Mouse (Mus musculus) activated CD4-positive, CD25-positive, alpha-beta regulatory T cell (primary cell): ENCODE data around the gene Higd2a. TPM values are rescaled to one million over a fixed set of nuclear protein-coding genes. Genes with fewer than 3 reads are reported as not detected.

ENCODE experiments used
- polyA plus RNA-seq, 2 experiments: library from polyadenylated mRNA; unstranded; fragments of 100-300 nt; shearing (Covaris generic); gene quantifications; one replicate each; pipeline ENCODE4 v1.2.1; 2017

Gene Higd2a
- polyA plus RNA-seq, result 100 to 1,000 TPM; 201 to 236 TPM

DNA sequence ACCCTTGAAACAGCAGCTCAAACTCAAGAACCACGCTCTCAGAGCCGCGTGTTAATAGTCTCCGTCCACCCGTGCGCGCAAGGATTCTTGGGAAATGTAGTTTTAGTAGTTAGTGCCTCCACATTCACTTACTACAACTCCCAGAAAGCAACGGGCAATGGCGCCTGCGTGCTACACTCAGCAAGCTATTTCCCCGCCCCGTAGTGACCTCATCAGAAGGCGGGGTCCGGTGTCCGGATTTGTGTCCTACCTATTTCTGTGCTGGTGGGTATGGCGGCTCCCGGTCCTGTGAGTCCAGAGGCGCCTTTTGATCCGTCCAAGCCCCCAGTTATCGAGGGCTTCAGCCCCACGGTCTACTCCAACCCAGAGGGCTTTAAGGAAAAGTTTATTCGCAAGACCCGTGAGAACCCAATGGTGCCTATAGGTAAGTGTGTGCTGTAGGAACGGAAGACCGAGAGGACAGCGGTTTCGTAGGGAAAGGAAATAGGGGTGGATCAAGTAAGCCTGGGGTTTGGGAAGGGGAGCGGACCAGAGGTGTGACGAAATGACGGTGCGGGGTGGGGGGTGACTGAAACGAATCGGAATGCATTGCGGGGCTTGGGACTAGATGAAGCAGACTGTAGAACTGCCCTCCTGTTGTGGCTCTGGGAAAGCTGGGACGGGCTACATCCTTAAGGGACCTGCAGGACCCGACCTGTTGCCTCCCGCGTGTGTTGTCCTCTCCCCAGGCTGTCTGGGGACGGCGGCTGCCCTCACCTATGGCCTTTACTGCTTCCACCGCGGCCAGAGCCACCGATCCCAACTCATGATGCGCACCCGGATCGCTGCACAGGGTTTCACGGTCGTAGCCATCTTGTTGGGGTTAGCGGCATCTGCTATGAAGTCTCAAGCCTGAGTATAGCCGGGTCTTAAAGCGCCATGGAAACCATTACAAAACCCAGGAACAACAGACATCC lies at the start of gene Higd2a, which contains the start of gene Nop16:
Gene Higd2a, plus strand, starts transcription at position 212 of the 956 bp plus-strand sequence.
Gene Nop16, minus strand, starts transcription at position 95 of the 956 bp plus-strand sequence.

GRCm38 (mm10) chr13:54565201-54565581 lies 24.8 kb upstream of the Higd2a start, which contains the start of gene 4833439L19Rik:
Gene 4833439L19Rik (minus strand): TSS chr13:54565435.

GRCm38 (mm10) chr13:54574854-54575481 lies 15.0 kb upstream of the Higd2a start, which contains the start of gene Arl10:
Gene Arl10 (plus strand): TSS chr13:54575015.

DNA sequence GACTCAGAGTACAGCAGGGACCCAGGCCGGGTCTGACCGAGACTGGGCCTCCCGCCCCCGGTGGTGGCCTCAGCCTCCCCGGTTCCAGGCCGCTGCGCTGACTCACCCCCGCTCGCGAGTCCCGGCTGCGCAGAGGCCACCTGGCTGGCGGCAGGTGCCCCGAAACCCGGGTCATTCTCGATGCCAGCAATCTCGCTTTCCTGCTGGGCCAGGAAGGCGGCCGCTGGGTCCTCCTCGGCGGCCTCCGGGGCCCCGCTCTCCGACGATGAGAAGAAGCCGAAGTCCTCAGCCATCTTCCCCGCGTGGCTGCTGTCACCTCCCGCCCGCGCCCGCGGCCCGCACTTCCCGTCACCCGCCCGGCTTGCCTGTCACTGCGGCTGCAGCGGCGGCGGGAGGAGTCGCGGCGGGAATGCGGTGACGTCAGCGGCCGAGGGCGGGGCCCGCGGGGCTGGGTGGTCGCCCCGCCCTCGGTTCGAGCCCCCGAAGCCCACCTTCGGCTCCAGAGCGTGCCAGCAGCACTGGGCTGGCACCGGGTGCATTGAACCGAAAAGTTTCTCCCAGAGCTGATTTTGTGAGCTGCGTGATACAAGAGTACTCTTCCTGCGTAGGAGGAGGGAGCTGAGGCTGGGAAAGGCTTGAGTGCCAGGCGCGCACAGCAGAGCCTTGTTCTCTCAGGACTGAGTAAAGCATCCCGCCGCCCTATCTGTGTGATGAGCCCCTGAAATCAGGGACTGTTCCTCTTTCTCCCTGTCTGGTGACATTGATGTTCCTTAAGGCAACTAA lies 21.2 kb downstream of the Higd2a start, which contains the start of gene Cltb:
Gene Cltb, minus strand, starts transcription at position 373 of the 783 bp plus-strand sequence.

GRCm38 (mm10) chr13:54621155-54621932 lies 31.3 kb downstream of the Higd2a start, which contains the start of gene Faf2:
Gene Faf2 (plus strand): TSS chr13:54621784.

Other genes with a start within 250 kb of the Higd2a start
- under 1 TPM in 1 of 2 experiments, not detected in 1; 0.05 TPM for gene Cplx2, start 218.9 kb upstream of the Higd2a start, polyA plus RNA-seq
- 10 to 100 TPM; 40.7 to 55.1 TPM for gene Thoc3, start 121.4 kb upstream of the Higd2a start, polyA plus RNA-seq
- 10 to 100 TPM; 13.0 to 15.0 TPM for gene Simc1, start 86.4 kb upstream of the Higd2a start, polyA plus RNA-seq
- gene 4833439L19Rik, start 24.8 kb upstream of the Higd2a start, polyA plus RNA-seq, result 10 to 100 TPM; 73.7 to 84.8 TPM
- gene Arl10, start 15.2 kb upstream of the Higd2a start, polyA plus RNA-seq, result 1 to 10 TPM; 4.5 to 7.9 TPM
- 10 to 100 TPM; 34.2 to 64.2 TPM for gene Nop16, start 117 bp upstream of the Higd2a start, polyA plus RNA-seq
- gene Cltb, start 21.1 kb downstream of the Higd2a start, polyA plus RNA-seq, result 10 to 100 TPM; 20.5 to 59.0 TPM
- gene Faf2, start 31.6 kb downstream of the Higd2a start, polyA plus RNA-seq, result 10 to 100 TPM; 65.1 to 66.9 TPM
- gene Rnf44, start 103.7 kb downstream of the Higd2a start, polyA plus RNA-seq, result 10 to 100 TPM; 48.4 to 92.0 TPM
- under 1 TPM in 1 of 2 experiments, not detected in 1; 0.09 TPM for gene Cdhr2, start 111.3 kb downstream of the Higd2a start, polyA plus RNA-seq
- gene Gprin1, start 159.7 kb downstream of the Higd2a start, polyA plus RNA-seq, result under 1 TPM in 1 of 2 experiments, not detected in 1; 0.04 TPM
- under 1 TPM in 1 of 2 experiments, not detected in 1; 0.45 TPM for gene Sncb, start 176.4 kb downstream of the Higd2a start, polyA plus RNA-seq
- gene Eif4e1b, start 193.8 kb downstream of the Higd2a start, polyA plus RNA-seq, result not detected
- gene Tspan17, start 199.2 kb downstream of the Higd2a start, polyA plus RNA-seq, result 1 to 10 TPM; 3.3 to 9.6 TPM